Mouse (Mus musculus) thymus, adult 2 months (tissue): ENCODE measurements around the gene Ap1s3. TPM values are rescaled to one million over a fixed set of nuclear protein-coding genes. Genes with fewer than 3 reads are reported as not detected.

Experiments
- DNase-seq: peaks from one replicate; pipeline ENCODE4 v3.0.0; 2021
- H3K27ac ChIP-seq: fragments of 200-500 bp; 2 replicates; pipeline ENCODE4 v1.5.1; 2012; ENCODE audit warnings: low read length, control low read depth; ENCODE audit not compliant: control insufficient read depth, insufficient read depth
- H3K27me3 ChIP-seq: fragments of 200-500 bp; 2 replicates; pipeline ENCODE4 v1.6.1; 2012; ENCODE audit warnings: mild to moderate bottlenecking, low read length, moderate library complexity, mixed read lengths; ENCODE audit not compliant: control insufficient read depth, insufficient read depth
- H3K36me3 ChIP-seq: fragments of 200-500 bp; 2 replicates; pipeline ENCODE4 v1.6.1; 2012; ENCODE audit warnings: mild to moderate bottlenecking, low read length, moderate library complexity; ENCODE audit not compliant: control insufficient read depth, insufficient read depth
- H3K4me1 ChIP-seq: fragments of 200-500 bp; replicated peaks from 2 replicates; pipeline ENCODE4 v1.6.1; 2012; ENCODE audit warnings: low read length; ENCODE audit not compliant: control insufficient read depth, insufficient read depth
- H3K4me3 ChIP-seq: fragments of 200-500 bp; 2 replicates; pipeline ENCODE4 v1.5.1; 2012; ENCODE audit warnings: mild to moderate bottlenecking, low read length, control low read depth, moderate library complexity; ENCODE audit not compliant: control insufficient read depth, insufficient read depth
- CTCF ChIP-seq: fragments of 200-500 bp; IDR thresholded peaks from 2 replicates; pipeline ENCODE4 v1.5.1; 2012; ENCODE audit warnings: mild to moderate bottlenecking, control low read depth, low read length, moderate library complexity, borderline replicate concordance; ENCODE audit not compliant: control insufficient read depth, poor library complexity, insufficient read depth; ENCODE audit errors: extremely low read depth
- POLR2A ChIP-seq: fragments of 200-500 bp; IDR thresholded peaks from 2 replicates; pipeline ENCODE4 v1.6.1; 2012; ENCODE audit warnings: mild to moderate bottlenecking, low read length, control low read depth, moderate library complexity; ENCODE audit not compliant: control insufficient read depth, poor library complexity, insufficient read depth; ENCODE audit errors: extremely low read depth
- WGBS: fragments of 180-500 bp; shearing (Covaris S2); methylation state at CpG from one replicate; pipeline ENCODE4 v1.1.7; 2018; 5-methylcytosine and 5-hydroxymethylcytosine counted together
- polyA plus RNA-seq: library from polyadenylated mRNA; depleted of rRNA; stranded (reverse); fragments of >200 nt; gene quantifications from 2 replicates; pipeline ENCODE4 v1.2.3, GENCODE M21; 2012; rRNA removed

The Ap1s3 gene
- polyA plus RNA-seq, result 60.5 and 60.7 TPM in 2 replicates

GRCm38 (mm10) chr1:79671543-79672337 is at the start of gene Ap1s3:
Gene Ap1s3 (minus strand): TSS chr1:79671972.
- Histone ChIP-seq H3K36me3 (no peaks in the 10 kb centered on the region), H3K27ac (no peak within 1 kb of the TSS), H3K4me1 (peaks cover 8% of the 10 kb centered on the region), H3K27me3 (no peaks in the 10 kb centered on the region), H3K4me3 (peak within 1 kb of the TSS; percentile 89)
- peak; percentile 79 for DNase-seq
- TF ChIP-seq POLR2A (peak; percentile 43; the same call in 1 of the 2 replicates), CTCF (peak; percentile 38; the same call in 1 of the 2 replicates)
- WGBS, result under 1% methylated on average over 51 of the region's 51 CpGs

GRCm38 (mm10) chr1:79714152-79714923 is 42.6 kb upstream of the Ap1s3 start:
- Histone ChIP-seq H3K4me3 (no peak overlapping the region), H3K27me3 (no peaks in the 10 kb centered on the region), H3K36me3 (no peaks in the 10 kb centered on the region), H3K27ac (no peak overlapping the region), H3K4me1 (peaks cover 16% of the 10 kb centered on the region)
- TF ChIP-seq POLR2A (no peak), CTCF (no peak)
- 79% methylated on average over 13 of the region's 13 CpGs for WGBS
- no peak for DNase-seq

- 95% methylated on average over 5 of the region's 5 CpGs for WGBS
- no peak for DNase-seq
- Histone ChIP-seq H3K4me3 (no peak overlapping the region), H3K4me1 (peaks cover 16% of the 10 kb centered on the region), H3K27me3 (no peaks in the 10 kb centered on the region), H3K36me3 (no peaks in the 10 kb centered on the region), H3K27ac (no peak overlapping the region)
- TF ChIP-seq POLR2A, result no peak
- TF ChIP-seq CTCF, result no peak
Measured at GRCm38 (mm10) chr1:79713081-79713480, 41.3 kb upstream of the Ap1s3 start.

- Histone ChIP-seq H3K4me3 (peak overlapping the region; percentile 57), H3K36me3 (no peaks in the 10 kb centered on the region), H3K27me3 (no peaks in the 10 kb centered on the region), H3K27ac (peak overlapping the region; percentile 96), H3K4me1 (peaks cover 16% of the 10 kb centered on the region)
- TF ChIP-seq CTCF, result no peak
- TF ChIP-seq POLR2A, result peak; percentile 38; the same call in 1 of the 2 replicates
- DNase-seq, result peak; percentile 58
- WGBS, result 6% methylated on average over 18 of the region's 18 CpGs
Measured at GRCm38 (mm10) chr1:79711147-79712126, 39.7 kb upstream of the Ap1s3 start.

DNA sequence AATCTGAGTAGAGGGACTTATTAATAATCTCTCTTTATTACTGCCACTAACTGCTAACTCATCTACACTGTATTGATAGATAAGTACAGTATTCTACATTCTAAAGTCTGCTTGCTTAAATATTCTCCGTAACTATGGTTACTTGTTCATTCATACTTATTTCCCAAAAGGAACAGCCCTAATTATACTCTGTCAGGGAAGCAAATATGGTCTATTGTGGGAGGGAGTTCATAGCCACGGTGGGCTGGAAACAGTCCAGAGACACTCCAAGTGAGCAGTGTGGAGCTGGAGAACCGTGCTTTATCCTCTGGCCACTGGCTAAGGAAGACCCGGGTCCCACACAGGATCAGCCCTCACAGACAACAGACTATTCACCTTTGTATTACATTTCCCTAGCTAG is 38.9 kb upstream of the Ap1s3 start:
- TF ChIP-seq CTCF (no peak), POLR2A (no peak)
- Histone ChIP-seq H3K4me1 (peaks cover 16% of the 10 kb centered on the region), H3K36me3 (no peaks in the 10 kb centered on the region), H3K27ac (peak overlapping the region; percentile 96), H3K27me3 (no peaks in the 10 kb centered on the region), H3K4me3 (no peak overlapping the region)
- WGBS, result 23% methylated on average over 4 of the region's 4 CpGs
- DNase-seq, result no peak
